Mouse (Mus musculus) T-cell, adult 66 days (primary cell): ENCODE results near the gene Bnc1. TPM values are rescaled to one million over a fixed set of nuclear protein-coding genes. Genes with fewer than 3 reads are reported as not detected.

Source experiments
- total RNA-seq, 2 experiments: library from RNA; stranded (reverse); gene quantifications; 3 replicates in 1 of 2; 4 replicates in 1 of 2; pipeline ENCODE4 v1.2.4; 2023

Gene Bnc1
- not detected for total RNA-seq

DNA sequence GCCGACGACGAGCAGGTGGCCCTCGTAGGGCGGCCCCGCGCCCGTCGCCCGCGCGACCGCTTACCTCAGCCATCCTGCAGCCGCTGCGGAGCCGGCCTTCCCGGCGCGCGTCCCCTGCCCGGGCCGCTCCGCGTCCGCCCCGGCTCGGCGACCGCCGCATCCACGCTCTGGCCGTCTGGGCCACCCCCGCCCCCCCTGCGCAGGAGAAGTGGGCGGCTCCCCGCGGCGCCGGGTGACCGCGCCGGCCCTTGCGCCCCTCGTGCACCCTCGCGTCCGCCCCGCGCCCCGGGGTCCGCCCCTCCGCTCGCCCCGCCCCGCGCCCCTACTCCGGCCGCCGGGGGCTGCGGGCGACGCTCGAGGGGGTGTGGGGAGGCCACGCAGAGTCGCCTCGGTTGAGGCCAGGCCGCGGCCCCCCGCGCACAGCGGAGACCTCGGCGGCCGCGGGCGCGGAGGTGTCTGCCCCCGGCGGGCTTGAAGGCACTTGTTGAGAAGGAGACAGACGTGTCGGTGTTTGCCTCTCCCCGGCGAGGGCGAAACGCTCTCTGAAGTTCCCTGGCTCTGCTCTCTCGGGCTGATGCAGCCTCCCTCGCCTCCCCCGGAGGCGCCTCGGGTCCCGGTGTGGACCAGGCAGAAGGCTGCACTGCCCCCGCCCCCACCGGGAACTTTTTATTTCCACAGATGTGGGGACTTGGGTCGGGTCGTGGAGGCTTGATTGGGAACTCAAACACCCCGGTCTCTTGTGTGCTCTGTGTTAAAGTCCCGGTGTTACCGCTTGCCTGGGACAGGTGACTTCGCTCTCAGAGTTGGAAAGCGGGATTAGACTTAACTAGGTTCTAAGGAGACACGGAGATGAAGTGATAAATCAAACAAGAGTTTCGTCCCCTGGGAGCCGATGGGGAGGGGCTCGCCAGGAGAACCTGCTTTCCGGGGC lies at the start of gene Bnc1:
Bnc1 (minus strand) TSS at position 162 of the 931 bp plus-strand sequence.

DNA sequence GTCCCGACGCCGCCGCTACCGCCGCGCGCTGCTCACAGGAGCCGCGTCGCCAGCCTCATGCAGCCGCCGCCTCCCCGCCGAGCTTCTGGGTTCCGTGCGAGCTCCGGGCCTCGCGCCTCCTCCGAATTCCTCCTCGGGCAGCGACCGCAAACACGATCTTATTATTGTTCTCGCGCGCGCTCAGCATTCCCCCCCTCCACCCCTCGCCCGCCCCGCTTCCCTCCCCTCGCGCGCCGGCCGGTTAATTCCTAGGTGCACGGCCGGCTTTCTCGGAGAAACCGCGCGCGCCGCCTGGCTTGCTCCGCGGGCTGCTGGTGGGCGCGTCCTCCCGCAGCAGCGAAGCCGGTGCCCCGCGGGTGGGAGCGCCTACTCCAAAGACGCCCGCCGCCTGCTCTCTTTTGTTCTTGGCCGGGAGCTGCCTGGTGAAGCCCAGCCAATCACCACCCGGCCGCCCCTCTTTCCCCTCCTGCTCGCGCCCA lies 57.8 kb downstream of the Bnc1 start, which contains the start of gene Hdgfl3:
Hdgfl3 (minus strand) TSS at position 207 of the 479 bp plus-strand sequence.

Other genes with a start within 250 kb of the Bnc1 start
- 10 to 100 TPM; 56.1 to 59.4 TPM for gene Ramac, start 229.4 kb downstream of the Bnc1 start, total RNA-seq
- 10 to 100 TPM; 29.2 to 31.0 TPM for gene 3110040N11Rik, start 202.8 kb downstream of the Bnc1 start, total RNA-seq
- gene Btbd1, start 162.9 kb downstream of the Bnc1 start, total RNA-seq = 10 to 100 TPM; 59.9 to 61.5 TPM
- not detected for gene Gm10160, start 136.5 kb downstream of the Bnc1 start, total RNA-seq
- gene Tm6sf1, start 133.3 kb downstream of the Bnc1 start, total RNA-seq = 10 to 100 TPM; 31.1 to 35.2 TPM
- gene Hdgfl3, start 57.8 kb downstream of the Bnc1 start, total RNA-seq = 10 to 100 TPM; 32.2 to 35.8 TPM
- gene Sh3gl3, start 181.5 kb upstream of the Bnc1 start, total RNA-seq = 1 to 10 TPM; 1.3 to 2.2 TPM